8 mouse cellular contexts compared by ENCODE assay signal in genomic region chr4:33188781-33189734, GRCm38 (mm10). TPM values are rescaled to one million over a fixed set of nuclear protein-coding genes. Genes with fewer than 3 reads are reported as not detected.
DNase-seq lines count a peak whose midpoint lies in the region; ATAC-seq and TF ChIP-seq lines count a peak whose summit lies in the region.

No protein-coding gene starts in this region.

- under 1% methylated on average over 122 of the region's 123 CpGs for WGBS in heart, embryonic 13.5 days
- under 1% methylated on average over 120 of the region's 123 CpGs for WGBS in kidney, postnatal 0 days
- WGBS in liver, adult 2 months, result under 1% methylated on average over 122 of the region's 123 CpGs

- H3K4me1 ChIP-seq in heart, embryonic 13.5 days, result peaks cover 8% of the 10 kb centered on the region
- no peaks in the 10 kb centered on the region; the same call in 1 of the 2 replicates for H3K4me1 ChIP-seq in kidney, postnatal 0 days (replicated peaks; ENCODE audit: insufficient read depth, low read length)
- H3K4me1 ChIP-seq in liver, adult 2 months (ENCODE audit: control insufficient read depth, insufficient read depth, low read length), result no peaks in the 10 kb centered on the region

- peak overlapping the region; percentile 85 for H3K9ac ChIP-seq in heart, embryonic 13.5 days
- H3K9ac ChIP-seq in kidney, postnatal 0 days (ENCODE audit: low read depth, low read length), result peak overlapping the region; percentile 63
- H3K9ac ChIP-seq in liver, adult 2 months (ENCODE audit: low read depth, low read length), result peak overlapping the region; percentile 86

- peak overlapping the region; percentile 92 for H3K4me2 ChIP-seq in heart, embryonic 13.5 days
- H3K4me2 ChIP-seq in kidney, postnatal 0 days (ENCODE audit: low read length), result peak overlapping the region; percentile 94

- peaks cover 10% of the 10 kb centered on the region; the same call in 1 of the 2 replicates for H3K27me3 ChIP-seq in heart, embryonic 13.5 days (replicated peaks)
- H3K27me3 ChIP-seq in kidney, postnatal 0 days (ENCODE audit: insufficient read depth, low read length), result no peaks in the 10 kb centered on the region
- no peaks in the 10 kb centered on the region for H3K27me3 ChIP-seq in liver, adult 2 months (ENCODE audit: control insufficient read depth, insufficient read depth, low read length)
- H3K27me3 ChIP-seq in splenic B cell, adult 2 months (ENCODE audit: control insufficient read depth, insufficient read depth, low read length, poor library complexity, severe bottlenecking), result no peaks in the 10 kb centered on the region

- TF ChIP-seq POLR2A in liver, adult 2 months (IDR thresholded peaks at IDR 0.05; ENCODE audit: extremely low read depth, insufficient read depth, low read length), result no peak

- DNase-seq in A20 (ENCODE audit: low read depth, low spot score), result peak; percentile 30
- peak; percentile 72 for DNase-seq in brain, embryonic 18.5 days (ENCODE audit: low read depth, low spot score)
- DNase-seq in fibroblast of lung, adult 2 months (ENCODE audit: low read depth), result peak; percentile 80
- peak; percentile 83 for DNase-seq in kidney, postnatal 0 days (ENCODE audit: low spot score)
- DNase-seq in liver, adult 2 months (ENCODE audit: extremely low read depth, low read depth, low spot score), result peak; percentile 86
- DNase-seq in naive thymus-derived CD4-positive, alpha-beta T cell, adult 2 months (ENCODE audit: low read depth), result peak; percentile 65
- peak; percentile 51 for DNase-seq in splenic B cell, adult 2 months (ENCODE audit: low read depth, low spot score)

- H3K36me3 ChIP-seq in heart, embryonic 13.5 days, result no peaks in the 10 kb centered on the region
- no peaks in the 10 kb centered on the region for H3K36me3 ChIP-seq in kidney, postnatal 0 days (ENCODE audit: insufficient read depth, low read length)
- H3K36me3 ChIP-seq in liver, adult 2 months (ENCODE audit: control insufficient read depth, insufficient read depth, low read length), result 0 out of 2 replicates have a peak, but pooled peaks cover 2% of the 10 kb centered on the region
- H3K36me3 ChIP-seq in splenic B cell, adult 2 months (ENCODE audit: control insufficient read depth, insufficient read depth, low read length, poor library complexity, severe bottlenecking), result no peaks in the 10 kb centered on the region

- no peaks in the 10 kb centered on the region for H3K9me3 ChIP-seq in heart, embryonic 13.5 days
- H3K9me3 ChIP-seq in kidney, postnatal 0 days (replicated peaks; ENCODE audit: low read length), result no peaks in the 10 kb centered on the region

- H3K79me2 ChIP-seq in liver, adult 2 months (ENCODE audit: control insufficient read depth, insufficient read depth, low read length), result no peaks in the 10 kb centered on the region

- H3K4me3 ChIP-seq in heart, embryonic 13.5 days, result peak overlapping the region; percentile 74
- H3K4me3 ChIP-seq in kidney, postnatal 0 days (replicated peaks; ENCODE audit: low read depth, low read length), result peak overlapping the region; percentile 55
- H3K4me3 ChIP-seq in liver, adult 2 months (ENCODE audit: insufficient read depth, low read depth, low read length), result peak overlapping the region; percentile 65

- TF ChIP-seq CTCF in kidney, postnatal 0 days (IDR thresholded peaks at IDR 0.05; ENCODE audit: low read depth), result peak; percentile 36; the same call in 1 of the 2 replicates
- TF ChIP-seq CTCF in liver, adult 2 months (IDR thresholded peaks at IDR 0.05; ENCODE audit: low read depth, low read length), result peak; percentile 35

- ATAC-seq in heart, embryonic 13.5 days (ENCODE audit: extremely low read depth, insufficient number of reproducible peaks, low FRiP score, low TSS enrichment), result peak; percentile 77
- peak; percentile 93 for ATAC-seq in kidney, postnatal 0 days (replicated peaks; ENCODE audit: low FRiP score, low read depth)

- peak overlapping the region; percentile 89 for H3K27ac ChIP-seq in heart, embryonic 13.5 days (replicated peaks)
- peak overlapping the region; percentile 79 for H3K27ac ChIP-seq in kidney, postnatal 0 days
- peak overlapping the region; percentile 76 for H3K27ac ChIP-seq in liver, adult 2 months (replicated peaks; ENCODE audit: insufficient read depth, low read depth, low read length)

RNA-seq across cellular contexts. Expression of gene Pm20d2, which starts 0.5 kb away (rescaled TPM):
- 0.99 and 1.6 TPM in 2 replicates for polyA plus RNA-seq in heart, embryonic 13.5 days (2015; fragmentation: Nextera tagmentation; extraction: Ambion mirVana)
- 0.77 and 0.87 TPM in 2 replicates for polyA plus RNA-seq in kidney, postnatal 0 days (2015; fragmentation: Nextera tagmentation; extraction: Ambion mirVana)
- 3.6 and 4.4 TPM in 2 replicates for total RNA-seq in liver, adult 2 months (2014; rRNA removed)
- 7.3 and 8.6 TPM in 2 replicates for polyA plus RNA-seq in liver, adult 2 months (2012; rRNA removed)

RNA-seq across cellular contexts. Expression of gene Srsf12, which starts 19.7 kb away (rescaled TPM):
- 2.7 and 2.9 TPM in 2 replicates for polyA plus RNA-seq in heart, embryonic 13.5 days (2015; fragmentation: Nextera tagmentation; extraction: Ambion mirVana)
- polyA plus RNA-seq in kidney, postnatal 0 days (2015; fragmentation: Nextera tagmentation; extraction: Ambion mirVana), result 2.6 TPM in 2 replicates
- total RNA-seq in liver, adult 2 months (2014; rRNA removed), result not detected in 2 replicates
- polyA plus RNA-seq in liver, adult 2 months (2012; rRNA removed), result 0.11 TPM in 1 of 2 replicates, not detected in the other

RNA-seq across cellular contexts. Expression of gene Gabrr1, which starts 56.7 kb away (rescaled TPM):
- polyA plus RNA-seq in heart, embryonic 13.5 days (2015; fragmentation: Nextera tagmentation; extraction: Ambion mirVana), result 0.10 and 0.19 TPM in 2 replicates
- not detected in 2 replicates for polyA plus RNA-seq in kidney, postnatal 0 days (2015; fragmentation: Nextera tagmentation; extraction: Ambion mirVana)
- total RNA-seq in liver, adult 2 months (2014; rRNA removed), result 0.20 TPM in 1 of 2 replicates, not detected in the other
- not detected in 2 replicates for polyA plus RNA-seq in liver, adult 2 months (2012; rRNA removed)

Comparison
In these comparisons a context has a peak if more than half of its experiments do, and no peak if none do; other contexts are left out.
1. Peak in every context shown above with its lines: DNase-seq, ATAC-seq, H3K4me3 ChIP-seq and H3K27ac ChIP-seq.
2. DNase-seq: peak in every context shown above with its lines; median percentile 86 in liver, adult 2 months; 83 in kidney, postnatal 0 days; 80 in fibroblast of lung, adult 2 months; 72 in brain, embryonic 18.5 days; 65 in naive thymus-derived CD4-positive, alpha-beta T cell, adult 2 months; 51 in splenic B cell, adult 2 months; 30 in A20.